ENCODE assay signal across 13 mouse cellular contexts in the genomic region with DNA sequence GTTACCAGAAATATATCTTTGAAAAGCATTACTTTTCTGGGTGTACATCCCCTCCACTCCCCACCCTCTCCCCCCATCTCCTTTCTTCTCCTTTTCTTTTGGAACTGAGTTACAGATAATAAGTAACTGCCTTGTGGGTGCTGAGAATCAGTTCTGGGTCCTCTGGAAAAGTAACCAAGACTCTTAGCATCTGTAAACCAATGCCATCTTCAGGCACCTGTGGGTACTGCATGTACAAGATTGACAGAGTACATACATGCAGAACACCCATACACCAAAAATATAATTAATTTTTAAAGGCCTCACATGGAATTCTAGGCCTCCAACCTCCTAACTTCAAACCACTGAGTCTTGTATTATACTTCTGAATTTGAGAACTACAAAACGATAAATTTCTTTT.
"Had no signal": no experiment of that assay in that cellular context is flagged by ENCODE, and none has a peak within 500 bp of the region (broad histone marks: within the 10 kb centered on the region; RNA-seq: fewer than 3 reads in every experiment).

No protein-coding gene starts in this region.

- DNase-seq: kidney, adult 2 months; kidney, postnatal 25 days; layer of hippocampus, postnatal 36 days; liver, embryonic 13.5 days; liver, postnatal 0 days; lung, postnatal 14 days; thymus, adult 2 months; thymus, postnatal 25 days had no signal

- H3K4me1 ChIP-seq: limb, embryonic 15.5 days; liver, embryonic 13.5 days; lung, embryonic 15.5 days; megakaryocyte, embryonic 14.5 days; midbrain, embryonic 13.5 days had no signal

- H3K9me3 ChIP-seq: limb, embryonic 15.5 days; liver, embryonic 13.5 days; lung, embryonic 15.5 days; megakaryocyte, embryonic 14.5 days; midbrain, embryonic 13.5 days had no signal

- H3K4me2 ChIP-seq: limb, embryonic 15.5 days; liver, embryonic 13.5 days; lung, embryonic 15.5 days; midbrain, embryonic 13.5 days had no signal

- H3K27ac ChIP-seq: limb, embryonic 15.5 days; liver, embryonic 13.5 days; lung, embryonic 15.5 days; macrophage; midbrain, embryonic 13.5 days had no signal

- H3K9ac ChIP-seq: limb, embryonic 15.5 days; liver, embryonic 13.5 days; liver, postnatal 0 days; lung, embryonic 15.5 days; midbrain, embryonic 13.5 days had no signal

- H3K27me3 ChIP-seq: limb, embryonic 15.5 days; liver, embryonic 13.5 days; lung, embryonic 15.5 days; megakaryocyte, embryonic 14.5 days; midbrain, embryonic 13.5 days had no signal

- H3K4me3 ChIP-seq: limb, embryonic 15.5 days; liver, embryonic 13.5 days; lung, embryonic 15.5 days; megakaryocyte, embryonic 14.5 days; midbrain, embryonic 13.5 days had no signal

- H3K36me3 ChIP-seq: limb, embryonic 15.5 days; liver, embryonic 13.5 days; lung, embryonic 15.5 days; midbrain, embryonic 13.5 days had no signal
